Comparison of ENCODE assay signal across 15 mouse cellular contexts in genomic region chr2:60117867-60118266, GRCm38 (mm10).
DNase-seq lines count a peak whose midpoint lies in the region; ATAC-seq and TF ChIP-seq lines count a peak whose summit lies in the region.
"Had no signal": no experiment of that assay in that cellular context is flagged by ENCODE, and none has a peak within 500 bp of the region (broad histone marks: within the 10 kb centered on the region; RNA-seq: fewer than 3 reads in every experiment).

No protein-coding gene starts in this region.

- H3K4me3 ChIP-seq in heart, embryonic 11.5 days (ENCODE audit: low read depth, low read length): no peak overlapping the region
- no peak overlapping the region for H3K4me3 ChIP-seq in brown adipose tissue, adult 24 weeks (ENCODE audit: insufficient read depth, low read depth, low read length)
- no peak overlapping the region for H3K4me3 ChIP-seq in stomach, postnatal 0 days (ENCODE audit: low read depth, low read length)
- H3K4me3 ChIP-seq: embryonic facial prominence, embryonic 15.5 days; forebrain, embryonic 10.5 days; megakaryocyte, embryonic 14.5 days had no signal

- TF ChIP-seq CTCF in stomach, postnatal 0 days (IDR thresholded peaks at IDR 0.05; ENCODE audit: low read depth): no peak

- DNase-seq in heart, postnatal 14 days: no peak
- DNase-seq in kidney, adult 18-20 months: peak; percentile 21
- no peak for DNase-seq in kidney, postnatal 10 days
- DNase-seq in brain, adult 2 months (ENCODE audit: low read depth, low spot score): peak; percentile 41
- no peak for DNase-seq in stomach, postnatal 0 days (ENCODE audit: low spot score)
- DNase-seq in layer of hippocampus, adult 9-11 months: no peak
- DNase-seq: adrenal gland, postnatal 36 days; embryo, embryonic 11 days; lung, postnatal 10 days had no signal

- H3K4me2 ChIP-seq in heart, embryonic 11.5 days: peak overlapping the region; percentile 6
- no peak overlapping the region for H3K4me2 ChIP-seq in stomach, postnatal 0 days (replicated peaks; ENCODE audit: low read depth)
- H3K4me2 ChIP-seq: embryonic facial prominence, embryonic 15.5 days had no signal

- H3K9me3 ChIP-seq in heart, embryonic 11.5 days (replicated peaks; ENCODE audit: control insufficient read depth, low read length): no peaks in the 10 kb centered on the region
- H3K9me3 ChIP-seq in stomach, postnatal 0 days (ENCODE audit: control insufficient read depth, low read length): no peaks in the 10 kb centered on the region
- H3K9me3 ChIP-seq: embryonic facial prominence, embryonic 15.5 days; forebrain, embryonic 10.5 days; megakaryocyte, embryonic 14.5 days had no signal

- H3K36me3 ChIP-seq in heart, embryonic 11.5 days (ENCODE audit: control insufficient read depth, insufficient read depth, low read length): no peaks in the 10 kb centered on the region
- H3K36me3 ChIP-seq in stomach, postnatal 0 days (ENCODE audit: control insufficient read depth, insufficient read depth, low read length): peaks cover 2% of the 10 kb centered on the region; the same call in 1 of the 2 replicates
- H3K36me3 ChIP-seq: embryonic facial prominence, embryonic 15.5 days had no signal

- no peaks in the 10 kb centered on the region for H3K27me3 ChIP-seq in heart, embryonic 11.5 days (ENCODE audit: control insufficient read depth, insufficient read depth, low read length)
- H3K27me3 ChIP-seq in stomach, postnatal 0 days (ENCODE audit: control insufficient read depth, insufficient read depth, low read length): no peaks in the 10 kb centered on the region
- H3K27me3 ChIP-seq: embryonic facial prominence, embryonic 15.5 days; megakaryocyte, embryonic 14.5 days had no signal

- intact Hi-C loops in heart, postnatal 14 days (cut with DNase I): no loop called here

- WGBS in heart, embryonic 11.5 days (ENCODE audit: insufficient replicate concordance): 58% methylated on average over 9 of the region's 9 CpGs
- WGBS in stomach, postnatal 0 days: 66% methylated on average over 9 of the region's 9 CpGs

- H3K9ac ChIP-seq in heart, embryonic 11.5 days (ENCODE audit: low read depth, low read length): no peak overlapping the region
- H3K9ac ChIP-seq in stomach, postnatal 0 days (ENCODE audit: low read length): no peak overlapping the region
- H3K9ac ChIP-seq: embryonic facial prominence, embryonic 15.5 days had no signal

- no peak for TF ChIP-seq EP300 in stomach, postnatal 0 days (optimal IDR thresholded peaks at IDR 0.05)

- ATAC-seq in heart, embryonic 11.5 days (replicated peaks; ENCODE audit: insufficient number of reproducible peaks, low FRiP score, low TSS enrichment): no peak
- ATAC-seq in stomach, postnatal 0 days (ENCODE audit: low FRiP score, low TSS enrichment): no peak
- ATAC-seq: inflammation-experienced regulatory T-cells, adult 6 months had no signal

- H3K27ac ChIP-seq in heart, embryonic 11.5 days (ENCODE audit: low read depth, low read length): no peak overlapping the region
- H3K27ac ChIP-seq in brown adipose tissue, adult 24 weeks (replicated peaks; ENCODE audit: low read depth, low read length): 0 out of 2 replicates have a peak overlapping the region, but pooled peaks have one; percentile 8
- no peak overlapping the region for H3K27ac ChIP-seq in stomach, postnatal 0 days (replicated peaks)
- H3K27ac ChIP-seq: embryonic facial prominence, embryonic 15.5 days; forebrain, embryonic 10.5 days had no signal

- peaks cover 41% of the 10 kb centered on the region for H3K4me1 ChIP-seq in heart, embryonic 11.5 days (ENCODE audit: control insufficient read depth, insufficient read depth, low read length)
- H3K4me1 ChIP-seq in brown adipose tissue, adult 24 weeks (ENCODE audit: control insufficient read depth, insufficient read depth, insufficient read length, low read length): peaks cover 26% of the 10 kb centered on the region
- peaks cover 2% of the 10 kb centered on the region; the same call in 1 of the 2 replicates for H3K4me1 ChIP-seq in stomach, postnatal 0 days (replicated peaks; ENCODE audit: control insufficient read depth, insufficient read depth)

Comparison
In these comparisons a context has a peak if more than half of its experiments do, and no peak if none do; other contexts are left out.
1. DNase-seq: peak in kidney, adult 18-20 months (single experiment) and brain, adult 2 months (single experiment); none in heart, postnatal 14 days (0 of 2), kidney, postnatal 10 days (single experiment), stomach, postnatal 0 days (single experiment) and layer of hippocampus, adult 9-11 months (single experiment).